Mouse (Mus musculus) ES-Bruce4 (cell line): ENCODE results near the gene Nrip2. TPM values are rescaled to one million over a fixed set of nuclear protein-coding genes. Genes with fewer than 3 reads are reported as not detected.

Experiments
- H3K27ac ChIP-seq: 2 replicates; pipeline ENCODE4 v1.5.1; 2012; ENCODE audit warnings: low read length, inconsistent platforms; ENCODE audit not compliant: insufficient read depth
- H3K27me3 ChIP-seq: 2 replicates; pipeline ENCODE4 v1.6.1; 2012; ENCODE audit warnings: mild to moderate bottlenecking, low read length, inconsistent platforms; ENCODE audit not compliant: control insufficient read depth, poor library complexity, insufficient read depth, severe bottlenecking
- H3K36me3 ChIP-seq: 2 replicates; pipeline ENCODE4 v1.6.1; 2012; ENCODE audit warnings: inconsistent platforms, mild to moderate bottlenecking, low read length, moderate library complexity; ENCODE audit not compliant: control insufficient read depth, poor library complexity, insufficient read depth, severe bottlenecking
- H3K4me1 ChIP-seq: one replicate; pipeline ENCODE4 v1.8.1; 2011; ENCODE audit warnings: low read length; ENCODE audit not compliant: control insufficient read depth, insufficient read depth
- H3K4me3 ChIP-seq: 2 replicates; pipeline ENCODE4 v1.5.1; 2011; ENCODE audit warnings: low read depth, mild to moderate bottlenecking, low read length
- H3K9ac ChIP-seq: 2 replicates; pipeline ENCODE4 v1.6.1; 2012; ENCODE audit warnings: low read depth, mild to moderate bottlenecking, inconsistent platforms; ENCODE audit not compliant: poor library complexity, severe bottlenecking
- H3K9me3 ChIP-seq: replicated peaks from 2 replicates; pipeline ENCODE4 v1.6.1; 2012; ENCODE audit warnings: mild to moderate bottlenecking, low read length, inconsistent platforms; ENCODE audit not compliant: control insufficient read depth, poor library complexity, insufficient read depth, severe bottlenecking
- CTCF ChIP-seq: IDR thresholded peaks from one replicate; pipeline ENCODE4 v1.8.1; 2011; ENCODE audit warnings: low read depth, low read length
- EP300 ChIP-seq: IDR thresholded peaks from 2 replicates; pipeline ENCODE4 v1.6.1; 2011; ENCODE audit warnings: low read depth, low read length; ENCODE audit not compliant: insufficient read depth
- POLR2A ChIP-seq: IDR thresholded peaks from one replicate; pipeline ENCODE4 v1.8.1; 2011; ENCODE audit warnings: low read length; ENCODE audit not compliant: insufficient read depth
- polyA plus RNA-seq: library from polyadenylated mRNA; stranded (reverse); fragments of >200 nt; gene quantifications from 2 replicates; pipeline ENCODE4 v1.2.4, GENCODE M21; 2011; ENCODE audit warnings: low read depth; ENCODE audit not compliant: missing spikeins, insufficient read depth, insufficient read length

Gene Nrip2
- not detected in 2 replicates for polyA plus RNA-seq

DNA sequence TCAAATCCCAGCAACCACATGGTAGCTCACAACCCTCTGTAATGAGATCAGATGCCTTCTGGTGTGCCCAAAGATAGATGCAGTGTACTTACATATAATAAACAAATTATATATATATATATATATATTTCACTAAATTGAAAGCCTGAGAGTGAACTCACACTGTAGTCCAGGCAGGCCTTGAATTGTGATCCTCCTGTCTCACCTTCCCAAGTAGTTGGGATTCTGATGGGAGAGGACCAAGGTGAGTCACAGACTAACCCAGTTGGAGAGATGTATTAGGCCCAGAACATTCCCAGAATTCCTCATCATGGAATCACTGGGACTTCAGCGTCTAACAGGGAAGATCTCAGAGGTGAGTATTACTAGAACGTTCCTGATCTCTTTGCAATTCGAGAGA, at the start of gene Nrip2:
Nrip2 (plus strand) TSS at position 301 of the 400 bp plus-strand sequence.
- TF ChIP-seq EP300, result no peak
- TF ChIP-seq CTCF, result no peak
- TF ChIP-seq POLR2A, result no peak
- no peaks in the 10 kb centered on the region for H3K27me3 ChIP-seq
- H3K4me1 ChIP-seq, result no peaks in the 10 kb centered on the region
- 0 out of 2 replicates have a peak within 1 kb of the TSS, but pooled peaks have one; percentile 6 for H3K9ac ChIP-seq
- no peaks in the 10 kb centered on the region for H3K36me3 ChIP-seq
- no peak within 1 kb of the TSS for H3K27ac ChIP-seq
- H3K4me3 ChIP-seq, result peak within 1 kb of the TSS; percentile 28
- no peaks in the 10 kb centered on the region for H3K9me3 ChIP-seq

- Histone ChIP-seq H3K36me3 (no peaks in the 10 kb centered on the region), H3K4me1 (peaks cover 1% of the 10 kb centered on the region), H3K27ac (no peak overlapping the region), H3K4me3 (no peak overlapping the region), H3K27me3 (no peaks in the 10 kb centered on the region), H3K9me3 (no peaks in the 10 kb centered on the region), H3K9ac (no peak overlapping the region)
- no peak for TF ChIP-seq POLR2A
- no peak for TF ChIP-seq CTCF
- TF ChIP-seq EP300, result no peak
Observed at GRCm38 (mm10) chr6:128349711-128350110, 49.4 kb upstream of the Nrip2 start.

GRCm38 (mm10) chr6:128354140-128354539, 45.0 kb upstream of the Nrip2 start:
- H3K36me3 ChIP-seq, result peaks cover 23% of the 10 kb centered on the region
- no peak overlapping the region for H3K4me3 ChIP-seq
- no peaks in the 10 kb centered on the region for H3K9me3 ChIP-seq
- H3K27me3 ChIP-seq, result no peaks in the 10 kb centered on the region
- H3K9ac ChIP-seq, result no peak overlapping the region
- no peak overlapping the region for H3K27ac ChIP-seq
- H3K4me1 ChIP-seq, result peaks cover under 1% of the 10 kb centered on the region
- TF ChIP-seq POLR2A, result no peak
- no peak for TF ChIP-seq EP300
- TF ChIP-seq CTCF, result no peak

DNA sequence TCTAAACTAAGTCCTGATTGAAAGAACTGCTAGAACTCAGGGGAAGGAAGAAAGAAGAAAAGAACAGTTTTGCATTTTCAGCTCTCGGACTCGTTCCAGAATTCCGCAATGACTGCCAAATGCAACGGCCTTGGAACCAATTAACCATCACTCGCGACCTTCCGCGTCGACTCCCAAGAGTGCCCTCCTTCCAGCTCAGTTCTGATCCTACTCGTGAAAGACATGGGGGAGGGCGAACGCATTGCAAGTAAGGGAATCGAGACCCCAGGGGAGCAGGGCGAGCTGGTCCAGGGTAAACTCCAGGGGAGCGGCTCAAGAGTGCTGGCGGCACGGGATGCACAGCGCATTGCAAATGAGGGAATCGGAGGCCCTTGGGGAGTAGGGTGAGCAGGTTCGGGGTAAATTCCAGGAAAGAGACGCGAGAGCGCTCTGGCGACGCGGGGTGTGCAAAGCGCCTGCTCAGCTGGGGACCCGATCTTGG, 43.9 kb upstream of the Nrip2 start:
- Histone ChIP-seq H3K4me1 (no peaks in the 10 kb centered on the region), H3K9me3 (no peaks in the 10 kb centered on the region), H3K9ac (peak overlapping the region; percentile 53), H3K27me3 (no peaks in the 10 kb centered on the region), H3K4me3 (peak overlapping the region; percentile 72), H3K36me3 (peaks cover 23% of the 10 kb centered on the region), H3K27ac (peak overlapping the region; percentile 15)
- TF ChIP-seq EP300, result no peak
- TF ChIP-seq POLR2A, result no peak
- TF ChIP-seq CTCF, result no peak

DNA sequence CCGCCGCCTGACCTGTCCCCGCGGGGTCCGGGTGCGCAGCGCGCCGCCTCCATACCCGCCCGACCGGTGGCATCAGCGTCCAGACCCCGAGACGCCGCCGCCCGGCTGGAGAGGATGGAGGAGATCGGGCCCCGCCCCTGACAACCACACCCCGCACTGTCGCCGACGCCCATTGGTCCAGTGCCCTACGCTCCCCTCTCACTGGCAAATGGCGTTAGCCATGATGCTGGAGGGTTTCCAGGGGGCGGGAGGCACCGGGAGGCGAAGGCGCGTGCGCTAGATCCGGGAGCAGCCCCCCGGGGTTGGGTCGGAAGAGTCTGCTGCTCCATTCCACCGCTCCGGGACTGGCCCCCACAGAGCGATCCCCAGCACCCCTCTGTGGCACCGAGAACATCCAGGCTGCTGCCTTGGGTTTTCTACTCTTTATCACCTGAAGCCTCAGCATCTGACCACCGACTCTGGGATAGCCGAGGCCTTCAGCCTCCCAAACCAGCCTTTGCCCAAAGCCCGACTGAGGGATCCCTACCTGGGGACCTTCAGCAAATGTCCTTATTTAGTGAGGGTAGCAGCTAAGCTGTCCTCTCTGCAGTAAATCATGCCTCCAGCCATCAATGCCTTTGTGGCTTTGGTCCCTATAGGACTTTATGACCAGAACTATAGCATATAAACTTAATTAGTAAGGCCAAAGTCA, 43.2 kb upstream of the Nrip2 start, which contains the start of gene Tulp3:
Tulp3 (minus strand) TSS at position 126 of the 691 bp plus-strand sequence.
- Histone ChIP-seq H3K9me3 (no peaks in the 10 kb centered on the region), H3K9ac (peak within 1 kb of the TSS; percentile 53), H3K27me3 (no peaks in the 10 kb centered on the region), H3K4me3 (peak within 1 kb of the TSS; percentile 72), H3K4me1 (no peaks in the 10 kb centered on the region), H3K36me3 (peaks cover 23% of the 10 kb centered on the region), H3K27ac (peak within 1 kb of the TSS; percentile 15)
- no peak for TF ChIP-seq CTCF
- TF ChIP-seq POLR2A, result peak; percentile 65

DNA sequence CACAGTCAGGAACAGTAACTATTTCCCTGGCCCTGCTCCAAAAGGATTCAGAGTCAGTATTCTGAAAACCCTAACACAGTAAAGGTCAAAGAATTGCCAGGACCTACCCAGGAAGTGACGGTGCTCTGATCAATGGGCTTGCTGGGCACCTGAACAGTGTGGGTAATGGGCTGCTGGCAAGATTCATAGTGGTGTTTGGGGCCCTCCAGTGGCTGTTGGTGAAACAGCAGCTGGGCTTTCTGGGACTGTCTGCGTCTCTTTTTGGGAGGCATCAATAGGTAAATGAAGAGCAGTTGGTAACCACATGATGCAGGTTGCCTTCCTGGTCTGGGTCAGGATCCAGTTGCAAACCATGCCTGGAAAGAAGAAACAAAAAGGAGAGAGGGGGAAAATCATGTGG, 40.1 kb upstream of the Nrip2 start:
- Histone ChIP-seq H3K36me3 (peaks cover 23% of the 10 kb centered on the region), H3K4me3 (no peak overlapping the region), H3K9ac (no peak overlapping the region), H3K9me3 (no peaks in the 10 kb centered on the region), H3K4me1 (no peaks in the 10 kb centered on the region), H3K27me3 (no peaks in the 10 kb centered on the region), H3K27ac (no peak overlapping the region)
- TF ChIP-seq CTCF (peak; percentile 78), POLR2A (no peak), EP300 (no peak)
